Mouse (Mus musculus): ENCODE results near the gene Mcoln2.

DNA sequence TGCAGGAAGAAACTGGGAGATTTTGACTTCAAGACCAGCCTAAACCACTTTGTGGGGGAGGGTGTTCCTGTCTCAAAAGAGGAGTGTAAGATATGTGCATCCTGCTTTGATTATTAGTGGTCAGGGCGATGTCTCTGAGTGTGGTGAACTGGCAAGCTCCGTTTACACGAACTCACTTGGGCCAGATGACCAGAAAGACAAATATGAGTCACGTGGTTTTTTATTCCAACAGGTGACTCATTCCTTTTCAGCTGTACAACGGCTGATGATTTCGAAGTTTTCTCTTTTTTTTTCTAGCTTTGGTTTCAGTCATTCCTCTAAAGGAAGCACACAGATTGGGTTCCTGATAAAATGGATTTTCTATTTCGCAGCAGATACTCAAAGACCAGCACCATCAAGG is 27.7 kb downstream of the Mcoln2 start:
- no peak for TF ChIP-seq CTCF (conservative IDR thresholded peaks at IDR 0.05; ENCODE audit: insufficient read depth, insufficient read length, low read depth, low read length)
- no peak for TF ChIP-seq POLR2A (IDR thresholded peaks at IDR 0.05; ENCODE audit: low read depth, low read length)
